Mouse (Mus musculus) pancreas, adult 10 weeks (tissue): ENCODE measurements around the gene Gm29423. TPM values are rescaled to one million over a fixed set of nuclear protein-coding genes. Genes with fewer than 3 reads are reported as not detected.

Source experiments
- polyA plus RNA-seq: library from polyadenylated mRNA; stranded (reverse); fragments of 350-450 nt; fragmentation: Illumina TruSeq; extraction: RNeasy Lipid Tissue Mini Kit (QIAGEN cat#74804); gene quantifications from one replicate; pipeline ENCODE4 v1.2.3, GENCODE M21; 2015; ENCODE audit warnings: low read depth, low replicate concordance; ENCODE audit not compliant: insufficient read depth

Gene Gm29423
- polyA plus RNA-seq = not detected

DNA sequence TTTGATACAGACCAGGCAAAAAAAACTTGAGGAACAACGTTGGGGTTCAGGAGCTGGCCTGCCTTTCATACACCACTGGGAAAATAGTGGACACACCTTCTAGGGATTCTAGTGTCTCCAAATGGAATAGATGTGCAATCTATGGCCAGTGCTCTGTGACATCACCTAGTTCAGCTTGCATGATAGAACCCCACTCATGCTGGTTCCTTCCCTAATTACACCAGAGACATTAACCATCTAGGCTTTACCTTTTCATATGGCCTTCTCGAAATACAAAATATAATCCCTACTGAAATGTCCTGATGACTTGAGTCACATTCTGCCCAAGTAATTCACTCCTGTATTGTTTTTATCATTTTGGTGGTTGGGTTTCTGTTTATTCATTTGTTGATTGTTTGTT lies at the start of gene Gm29423, which contains the start of gene Gm29644:
Gm29423 (minus strand) TSS at position 101 of the 400 bp plus-strand sequence.
Gm29644 (minus strand) TSS at position 157 of the 400 bp plus-strand sequence.

GRCm38 (mm10) chrY:70273542-70273941 lies 29.5 kb downstream of the Gm29423 start, which contains the start of gene Gm21118:
TSS of gene Gm21118 (minus strand) at chrY:70273642.

Other genes starting within 250 kb of the Gm29423 start
- not detected for gene Gm21118, start 29.6 kb downstream of the Gm29423 start, polyA plus RNA-seq
- not detected for gene Gm29644, start 56 bp upstream of the Gm29423 start, polyA plus RNA-seq
- gene Gm20888, start 138.6 kb upstream of the Gm29423 start, polyA plus RNA-seq = not detected